Mouse (Mus musculus) midbrain, embryonic 14.5 days (tissue): ENCODE measurements at regions not wholly inside any gene's neighbourhood (a gene's known extent, or its start where the extent isn't known, plus 50 kb on each side); places are given as distances from the start of the nearest gene placed in this dataset.

Experiments used
- ATAC-seq: fragments of 200-750 bp; cut with Nextera tagmentation; 2 replicates; pipeline ENCODE4 v1.8.0; 2017; ENCODE audit warnings: moderate number of reproducible peaks, moderate library complexity; ENCODE audit not compliant: low FRiP score, low TSS enrichment
- DNase-seq: peaks from one replicate; pipeline ENCODE4 v3.0.0-alpha.2; 2015
- H3K27ac ChIP-seq: fragments of 300-500 bp; sonication (generic); replicated peaks from 2 replicates; pipeline ENCODE4 v1.5.1; 2014; ENCODE audit warnings: mild to moderate bottlenecking, low read depth, low read length, moderate library complexity
- H3K27me3 ChIP-seq: fragments of 300-500 bp; sonication (generic); 2 replicates; pipeline ENCODE4 v1.6.1; 2014; ENCODE audit warnings: low read length, control low read depth, mixed read lengths; ENCODE audit not compliant: control insufficient read depth, insufficient read depth
- H3K36me3 ChIP-seq: fragments of 300-500 bp; sonication (generic); 2 replicates; pipeline ENCODE4 v1.6.1; 2014; ENCODE audit warnings: low read length, control low read depth; ENCODE audit not compliant: control insufficient read depth, insufficient read depth
- H3K4me1 ChIP-seq: fragments of 300-500 bp; sonication (generic); 2 replicates; pipeline ENCODE4 v1.6.1; 2014; ENCODE audit warnings: mild to moderate bottlenecking, antibody characterized with exemption, low read length, control low read depth; ENCODE audit not compliant: control insufficient read depth, insufficient read depth
- H3K4me2 ChIP-seq: fragments of 300-500 bp; sonication (generic); 2 replicates; pipeline ENCODE4 v1.6.1; 2014; ENCODE audit warnings: mild to moderate bottlenecking, low read length, moderate library complexity
- H3K4me3 ChIP-seq: fragments of 300-500 bp; sonication (generic); replicated peaks from 2 replicates; pipeline ENCODE4 v1.5.1; 2014; ENCODE audit warnings: low read depth, low read length
- H3K9ac ChIP-seq: fragments of 300-500 bp; sonication (generic); replicated peaks from 2 replicates; pipeline ENCODE4 v1.6.1; 2014; ENCODE audit warnings: mild to moderate bottlenecking, low read length, moderate library complexity
- H3K9me3 ChIP-seq: fragments of 300-500 bp; sonication (generic); 2 replicates; pipeline ENCODE4 v1.6.1; 2016; ENCODE audit warnings: low read length, control low read depth, mixed read lengths; ENCODE audit not compliant: control insufficient read depth
- WGBS: fragments of 180-500 bp; shearing (Covaris S2); extraction: QIAGEN DNeasy Blood & Tissue Kit; methylation state at CpG from one replicate; pipeline ENCODE4 v1.1.7; 2014; 5-methylcytosine and 5-hydroxymethylcytosine counted together

DNA sequence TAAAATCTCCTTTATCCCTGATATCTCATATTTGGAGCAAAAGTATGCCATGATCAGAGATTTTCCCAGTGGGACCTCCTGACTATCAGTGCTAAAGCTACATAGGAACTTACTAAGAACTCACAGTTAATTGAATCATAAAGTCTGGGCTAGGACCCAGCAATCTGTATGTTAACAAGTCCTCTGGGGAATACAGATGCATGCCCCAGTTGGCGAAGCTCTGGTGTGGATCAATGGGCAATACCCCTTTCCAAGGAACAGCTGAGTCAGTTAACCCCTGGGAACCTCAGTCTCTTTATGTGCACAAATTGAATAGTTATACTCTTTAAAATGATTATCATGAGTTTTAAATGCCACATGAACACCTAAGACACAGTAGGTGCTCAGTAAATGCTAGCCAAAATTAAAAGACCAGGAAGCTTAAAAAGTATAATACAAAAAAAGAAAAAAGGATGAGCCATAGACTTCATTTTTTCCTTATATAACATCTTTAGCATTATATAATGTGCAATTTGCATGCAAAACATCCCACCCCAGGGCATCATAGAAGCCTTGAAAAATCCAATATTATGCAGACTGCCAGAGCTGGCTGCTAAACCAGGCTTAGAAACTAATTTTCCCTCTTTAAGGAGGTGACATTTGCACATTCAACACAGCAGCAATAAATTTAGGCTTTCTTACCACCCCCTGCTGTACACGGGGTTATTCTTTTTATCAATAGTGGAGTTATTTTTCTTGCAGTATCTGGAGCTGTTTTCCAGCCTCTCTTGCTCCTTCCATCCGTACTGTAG lies 202.7 kb downstream of the Gm16223 start:
- peak; percentile 54 for DNase-seq
- Histone ChIP-seq H3K4me2 (no peak overlapping the region), H3K36me3 (no peaks in the 10 kb centered on the region), H3K9ac (no peak overlapping the region), H3K4me3 (no peak overlapping the region), H3K4me1 (no peaks in the 10 kb centered on the region), H3K9me3 (no peaks in the 10 kb centered on the region), H3K27ac (no peak overlapping the region), H3K27me3 (no peaks in the 10 kb centered on the region)
- WGBS, result 48% methylated on average over 3 of the region's 3 CpGs
- ATAC-seq, result peak; percentile 20; the same call in 1 of the 2 replicates

DNA sequence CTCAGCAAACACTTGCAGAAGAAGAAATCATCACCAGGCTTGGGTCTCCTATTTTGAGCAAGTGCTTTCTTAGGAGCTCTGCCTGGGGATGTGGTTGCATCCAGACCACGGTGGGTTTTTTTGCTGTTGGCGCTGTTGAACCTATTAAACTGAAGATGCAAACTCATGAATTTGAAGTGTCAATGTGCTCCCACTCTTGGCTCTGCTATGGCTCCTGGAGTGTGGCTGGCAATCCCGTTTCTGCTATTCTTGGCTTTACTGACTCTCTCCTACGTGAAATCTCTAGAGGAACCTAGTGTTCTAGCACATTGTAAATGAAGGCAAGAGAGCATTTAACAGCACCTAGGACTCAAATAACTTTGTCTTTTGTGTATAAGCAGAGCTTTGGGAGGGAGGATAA lies 204.2 kb downstream of the Gm16223 start:
- DNase-seq (no peak), ATAC-seq (no peak)
- H3K27me3 ChIP-seq, result no peaks in the 10 kb centered on the region
- H3K27ac ChIP-seq, result no peak overlapping the region
- no peaks in the 10 kb centered on the region for H3K9me3 ChIP-seq
- no peaks in the 10 kb centered on the region for H3K4me1 ChIP-seq
- WGBS, result 94% methylated on average over 4 of the region's 4 CpGs
- H3K9ac ChIP-seq, result no peak overlapping the region
- no peak overlapping the region for H3K4me2 ChIP-seq
- H3K36me3 ChIP-seq, result no peaks in the 10 kb centered on the region
- H3K4me3 ChIP-seq, result no peak overlapping the region

DNA sequence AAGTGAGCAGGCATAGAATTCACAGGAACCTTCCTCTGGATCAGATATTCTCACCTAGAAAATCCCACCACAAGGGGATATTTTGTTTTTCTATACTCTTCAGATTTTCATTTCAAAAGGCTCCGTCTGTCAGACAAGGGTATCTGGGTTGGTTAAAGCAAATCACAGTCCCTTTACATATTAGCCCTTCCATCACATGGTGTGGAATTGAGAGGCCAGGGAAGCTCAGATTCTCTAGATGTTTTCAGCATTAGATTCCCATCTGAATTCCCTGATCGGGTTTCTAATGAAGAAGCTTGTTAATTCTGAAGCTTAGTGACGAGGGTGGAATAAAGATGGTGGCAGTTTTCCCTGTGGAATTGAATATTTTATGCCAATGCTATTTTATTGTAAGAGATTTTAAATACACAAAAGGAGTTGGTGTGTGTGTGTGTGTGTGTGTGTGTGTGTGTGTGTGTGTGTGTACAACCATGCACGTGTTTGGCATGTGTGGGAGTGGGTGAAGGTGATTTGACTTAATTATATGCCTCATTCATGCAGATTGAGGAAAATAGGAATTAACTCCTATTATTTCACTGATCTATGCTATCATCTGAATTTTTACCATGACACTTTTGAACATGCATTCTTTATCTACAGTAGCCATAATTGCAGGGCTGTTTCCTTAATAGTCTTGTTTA lies 211.0 kb downstream of the Gm16223 start:
- Histone ChIP-seq H3K9ac (no peak overlapping the region), H3K4me3 (no peak overlapping the region), H3K27me3 (no peaks in the 10 kb centered on the region), H3K4me2 (no peak overlapping the region), H3K27ac (no peak overlapping the region), H3K4me1 (no peaks in the 10 kb centered on the region), H3K36me3 (no peaks in the 10 kb centered on the region), H3K9me3 (no peaks in the 10 kb centered on the region)
- DNase-seq, result peak; percentile 62
- ATAC-seq, result no peak
- 34% methylated on average over 4 of the region's 4 CpGs for WGBS
